Mouse (Mus musculus): ENCODE measurements around the gene Inhba. TPM values are rescaled to one million over a fixed set of nuclear protein-coding genes. Genes with fewer than 3 reads are reported as not detected.

The Inhba gene
- polyA plus RNA-seq (2015; fragmentation: Nextera tagmentation; extraction: Ambion mirVana), result 4.2 and 4.3 TPM in 2 replicates

GRCm38 (mm10) chr13:16011372-16012242 is at the start of gene Inhba:
Gene Inhba, plus strand, starts transcription at chr13:16011851.
- H3K9me3 ChIP-seq (ENCODE audit: control insufficient read depth, low read length), result no peaks in the 10 kb centered on the region
- H3K4me2 ChIP-seq (ENCODE audit: low read depth, low read length), result peak within 1 kb of the TSS; percentile 90
- no peaks in the 10 kb centered on the region for H3K27me3 ChIP-seq (ENCODE audit: control insufficient read depth, insufficient read depth, low read depth, low read length)
- H3K4me1 ChIP-seq (replicated peaks; ENCODE audit: control insufficient read depth, insufficient read depth, low read length), result peaks cover 4% of the 10 kb centered on the region
- peak; percentile 66 for ATAC-seq (ENCODE audit: low read depth)
- peak within 1 kb of the TSS; percentile 58 for H3K4me3 ChIP-seq (ENCODE audit: low read length)
- H3K27ac ChIP-seq (ENCODE audit: low read length), result peak within 1 kb of the TSS; percentile 45
- 8% methylated on average over 31 of the region's 31 CpGs for WGBS
- H3K9ac ChIP-seq (ENCODE audit: low read length), result peak within 1 kb of the TSS; percentile 67
- no peaks in the 10 kb centered on the region for H3K36me3 ChIP-seq (ENCODE audit: control insufficient read depth, insufficient read depth, low read length)

- H3K27ac ChIP-seq (ENCODE audit: low read length), result no peak overlapping the region
- no peak overlapping the region for H3K4me3 ChIP-seq (ENCODE audit: low read length)
- H3K9me3 ChIP-seq (ENCODE audit: control insufficient read depth, low read length), result no peaks in the 10 kb centered on the region
- H3K9ac ChIP-seq (ENCODE audit: low read length), result no peak overlapping the region
- H3K4me2 ChIP-seq (ENCODE audit: low read depth, low read length), result no peak overlapping the region
- no peaks in the 10 kb centered on the region for H3K36me3 ChIP-seq (ENCODE audit: control insufficient read depth, insufficient read depth, low read length)
- no peaks in the 10 kb centered on the region for H3K27me3 ChIP-seq (ENCODE audit: control insufficient read depth, insufficient read depth, low read depth, low read length)
- no peak for ATAC-seq (ENCODE audit: low read depth)
- 78% methylated on average over 1 of the region's 1 CpGs for WGBS
- H3K4me1 ChIP-seq (replicated peaks; ENCODE audit: control insufficient read depth, insufficient read depth, low read length), result no peaks in the 10 kb centered on the region
Measured at GRCm38 (mm10) chr13:15976584-15976983, 35.1 kb upstream of the Inhba start.

- WGBS, result 69% methylated on average over 3 of the region's 3 CpGs
Measured at GRCm38 (mm10) chr13:15979551-15979950, 32.1 kb upstream of the Inhba start.

GRCm38 (mm10) chr13:15982041-15982440 is 29.6 kb upstream of the Inhba start:
- ATAC-seq (ENCODE audit: low read depth), result no peak
- Histone ChIP-seq H3K27me3 (ENCODE audit: control insufficient read depth, insufficient read depth, low read depth, low read length) (no peaks in the 10 kb centered on the region), H3K4me3 (ENCODE audit: low read length) (no peak overlapping the region), H3K27ac (ENCODE audit: low read length) (no peak overlapping the region), H3K36me3 (ENCODE audit: control insufficient read depth, insufficient read depth, low read length) (no peaks in the 10 kb centered on the region), H3K9me3 (ENCODE audit: control insufficient read depth, low read length) (no peaks in the 10 kb centered on the region), H3K9ac (ENCODE audit: low read length) (no peak overlapping the region), H3K4me1 (replicated peaks; ENCODE audit: control insufficient read depth, insufficient read depth, low read length) (no peaks in the 10 kb centered on the region), H3K4me2 (ENCODE audit: low read depth, low read length) (no peak overlapping the region)
- WGBS, result 65% methylated on average over 3 of the region's 3 CpGs

More at GRCm38 (mm10) chr13:15979551-15979950, 32.1 kb upstream of the Inhba start:
- H3K4me2 ChIP-seq (ENCODE audit: low read depth, low read length), result no peak overlapping the region
- no peak overlapping the region for H3K9ac ChIP-seq (ENCODE audit: low read length)
- no peaks in the 10 kb centered on the region for H3K9me3 ChIP-seq (ENCODE audit: control insufficient read depth, low read length)
- H3K4me3 ChIP-seq (ENCODE audit: low read length), result no peak overlapping the region
- no peaks in the 10 kb centered on the region for H3K4me1 ChIP-seq (replicated peaks; ENCODE audit: control insufficient read depth, insufficient read depth, low read length)
- no peak overlapping the region for H3K27ac ChIP-seq (ENCODE audit: low read length)
- no peaks in the 10 kb centered on the region for H3K36me3 ChIP-seq (ENCODE audit: control insufficient read depth, insufficient read depth, low read length)
- H3K27me3 ChIP-seq (ENCODE audit: control insufficient read depth, insufficient read depth, low read depth, low read length), result no peaks in the 10 kb centered on the region
- ATAC-seq (ENCODE audit: low read depth), result no peak

- H3K4me1 ChIP-seq (replicated peaks; ENCODE audit: control insufficient read depth, insufficient read depth, low read length), result no peaks in the 10 kb centered on the region
- H3K27me3 ChIP-seq (ENCODE audit: control insufficient read depth, insufficient read depth, low read depth, low read length), result no peaks in the 10 kb centered on the region
- H3K9ac ChIP-seq (ENCODE audit: low read length), result no peak overlapping the region
- no peaks in the 10 kb centered on the region for H3K36me3 ChIP-seq (ENCODE audit: control insufficient read depth, insufficient read depth, low read length)
- WGBS, result 66% methylated on average over 2 of the region's 2 CpGs
- ATAC-seq (ENCODE audit: low read depth), result no peak
- H3K4me3 ChIP-seq (ENCODE audit: low read length), result no peak overlapping the region
- no peaks in the 10 kb centered on the region for H3K9me3 ChIP-seq (ENCODE audit: control insufficient read depth, low read length)
- H3K4me2 ChIP-seq (ENCODE audit: low read depth, low read length), result no peak overlapping the region
- H3K27ac ChIP-seq (ENCODE audit: low read length), result no peak overlapping the region
Measured at GRCm38 (mm10) chr13:15985761-15986160, 25.9 kb upstream of the Inhba start.

- H3K9me3 ChIP-seq (ENCODE audit: control insufficient read depth, low read length), result no peaks in the 10 kb centered on the region
- H3K27me3 ChIP-seq (ENCODE audit: control insufficient read depth, insufficient read depth, low read depth, low read length), result no peaks in the 10 kb centered on the region
- 79% methylated on average over 4 of the region's 4 CpGs for WGBS
- H3K4me2 ChIP-seq (ENCODE audit: low read depth, low read length), result no peak overlapping the region
- no peaks in the 10 kb centered on the region for H3K36me3 ChIP-seq (ENCODE audit: control insufficient read depth, insufficient read depth, low read length)
- H3K4me3 ChIP-seq (ENCODE audit: low read length), result no peak overlapping the region
- no peak for ATAC-seq (ENCODE audit: low read depth)
- no peak overlapping the region for H3K9ac ChIP-seq (ENCODE audit: low read length)
- no peaks in the 10 kb centered on the region for H3K4me1 ChIP-seq (replicated peaks; ENCODE audit: control insufficient read depth, insufficient read depth, low read length)
- H3K27ac ChIP-seq (ENCODE audit: low read length), result no peak overlapping the region
Measured at GRCm38 (mm10) chr13:15986172-15986571, 25.5 kb upstream of the Inhba start.

GRCm38 (mm10) chr13:15995314-15995713 is 16.3 kb upstream of the Inhba start:
- no peak for ATAC-seq (ENCODE audit: low read depth)
- Histone ChIP-seq H3K4me1 (replicated peaks; ENCODE audit: control insufficient read depth, insufficient read depth, low read length) (no peaks in the 10 kb centered on the region), H3K9ac (ENCODE audit: low read length) (no peak overlapping the region)

GRCm38 (mm10) chr13:16005517-16005916 is 6.1 kb upstream of the Inhba start:
- Histone ChIP-seq H3K9me3 (ENCODE audit: control insufficient read depth, low read length) (no peaks in the 10 kb centered on the region), H3K27me3 (ENCODE audit: control insufficient read depth, insufficient read depth, low read depth, low read length) (no peaks in the 10 kb centered on the region), H3K36me3 (ENCODE audit: control insufficient read depth, insufficient read depth, low read length) (no peaks in the 10 kb centered on the region), H3K4me3 (ENCODE audit: low read length) (no peak overlapping the region), H3K4me1 (replicated peaks; ENCODE audit: control insufficient read depth, insufficient read depth, low read length) (no peaks in the 10 kb centered on the region), H3K4me2 (ENCODE audit: low read depth, low read length) (no peak overlapping the region), H3K27ac (ENCODE audit: low read length) (no peak overlapping the region), H3K9ac (ENCODE audit: low read length) (no peak overlapping the region)
- WGBS, result 7% methylated on average over 4 of the region's 4 CpGs
- ATAC-seq (ENCODE audit: low read depth), result no peak

More at GRCm38 (mm10) chr13:15995314-15995713, 16.3 kb upstream of the Inhba start:
- Histone ChIP-seq H3K27ac (ENCODE audit: low read length) (no peak overlapping the region), H3K9me3 (ENCODE audit: control insufficient read depth, low read length) (no peaks in the 10 kb centered on the region), H3K4me3 (ENCODE audit: low read length) (no peak overlapping the region), H3K27me3 (ENCODE audit: control insufficient read depth, insufficient read depth, low read depth, low read length) (no peaks in the 10 kb centered on the region), H3K36me3 (ENCODE audit: control insufficient read depth, insufficient read depth, low read length) (no peaks in the 10 kb centered on the region), H3K4me2 (ENCODE audit: low read depth, low read length) (no peak overlapping the region)
- WGBS, result 67% methylated on average over 2 of the region's 2 CpGs

- no peak for ATAC-seq (ENCODE audit: low read depth)
- Histone ChIP-seq H3K9me3 (ENCODE audit: control insufficient read depth, low read length) (no peaks in the 10 kb centered on the region), H3K4me3 (ENCODE audit: low read length) (no peak overlapping the region), H3K36me3 (ENCODE audit: control insufficient read depth, insufficient read depth, low read length) (no peaks in the 10 kb centered on the region), H3K27ac (ENCODE audit: low read length) (no peak overlapping the region), H3K27me3 (ENCODE audit: control insufficient read depth, insufficient read depth, low read depth, low read length) (no peaks in the 10 kb centered on the region), H3K9ac (ENCODE audit: low read length) (no peak overlapping the region), H3K4me2 (ENCODE audit: low read depth, low read length) (no peak overlapping the region), H3K4me1 (replicated peaks; ENCODE audit: control insufficient read depth, insufficient read depth, low read length) (peaks cover 4% of the 10 kb centered on the region)
- 63% methylated on average over 4 of the region's 4 CpGs for WGBS
Measured at GRCm38 (mm10) chr13:16007748-16008147, 3.9 kb upstream of the Inhba start.

Data from lung, embryonic 16.5 days (tissue).